Mouse (Mus musculus) urinary bladder, postnatal 36 days (tissue): ENCODE data around the gene 4930412O13Rik.

Experiments
- DNase-seq, 2 experiments: peaks; one replicate each; pipeline ENCODE4 v3.0.0; 2022; ENCODE audit warnings: low spot score in 2 of 2, mixed read lengths in 1 of 2

The 4930412O13Rik gene

DNA sequence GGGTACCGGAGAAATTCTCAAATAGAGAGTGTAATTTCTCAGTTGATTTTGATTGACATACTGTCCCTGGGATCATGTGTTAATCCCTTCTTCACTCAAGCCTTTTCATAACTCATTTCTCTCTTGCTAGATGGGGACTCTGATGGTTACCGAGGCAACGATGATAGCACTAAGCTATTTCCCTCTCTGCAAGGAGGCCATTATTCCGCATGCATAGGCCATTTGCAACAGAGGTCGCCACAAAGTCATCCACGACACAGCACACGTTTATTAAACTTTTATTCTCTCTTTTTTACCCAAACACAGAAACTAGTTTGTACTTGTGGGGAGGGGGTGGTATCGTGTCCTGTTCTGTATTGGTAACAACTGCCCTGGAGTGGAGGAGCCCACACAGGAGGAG is 16.8 kb downstream of the 4930412O13Rik start:
- DNase-seq, result no peak

DNA sequence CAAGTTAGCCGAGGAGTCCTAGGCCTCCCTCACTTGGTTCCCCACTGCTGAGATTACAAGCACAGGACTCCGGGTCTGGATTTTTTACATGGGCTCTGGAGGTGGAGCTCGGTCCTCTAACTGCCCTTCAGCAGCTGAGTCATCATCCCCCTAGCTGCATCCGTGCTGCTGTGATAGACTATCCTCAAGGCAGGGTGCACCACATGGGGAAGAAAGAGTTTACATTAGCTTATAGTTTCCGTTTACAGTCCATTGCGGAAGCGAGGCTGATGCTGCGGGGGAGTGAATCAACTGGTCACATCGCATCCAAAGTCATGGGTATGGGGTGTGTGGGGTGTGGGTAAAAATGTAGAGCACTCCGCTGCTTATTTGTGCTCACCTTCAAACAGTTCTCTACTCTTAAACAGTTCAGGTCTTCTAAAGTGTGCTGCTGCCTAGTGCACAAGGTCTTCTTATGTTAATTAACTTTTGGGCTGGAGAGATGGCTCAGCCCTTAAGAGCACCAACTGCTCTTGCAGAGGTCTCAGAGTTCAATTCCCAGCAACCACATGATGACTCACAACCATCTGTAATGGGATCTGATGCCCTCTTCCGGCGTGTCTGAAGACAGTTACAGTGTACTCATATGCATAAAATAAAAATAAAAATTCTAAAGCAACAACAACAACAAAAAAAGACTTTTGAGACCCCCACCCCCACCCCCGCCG is 23.0 kb downstream of the 4930412O13Rik start:
- DNase-seq, result no peak

DNA sequence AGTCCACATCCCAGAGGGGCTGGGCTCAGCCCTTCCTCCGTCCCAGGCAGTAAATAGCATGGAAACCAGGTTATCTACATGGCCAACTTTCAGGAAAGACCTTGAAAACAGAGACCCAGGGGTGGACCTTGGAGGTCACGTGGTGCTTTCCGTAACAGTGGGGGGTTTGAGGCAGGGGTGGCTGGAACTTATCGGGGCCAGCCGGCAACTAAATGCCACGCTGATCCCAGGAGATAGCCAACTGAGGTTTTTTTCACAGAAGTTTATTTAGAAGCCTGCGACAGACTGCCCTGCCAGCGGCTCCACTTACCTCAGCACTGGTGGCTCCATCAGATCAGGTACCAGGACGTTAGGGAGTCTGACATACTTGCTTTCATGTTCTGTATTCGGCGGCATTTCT is 24.9 kb downstream of the 4930412O13Rik start:
- DNase-seq, result no peak

DNA sequence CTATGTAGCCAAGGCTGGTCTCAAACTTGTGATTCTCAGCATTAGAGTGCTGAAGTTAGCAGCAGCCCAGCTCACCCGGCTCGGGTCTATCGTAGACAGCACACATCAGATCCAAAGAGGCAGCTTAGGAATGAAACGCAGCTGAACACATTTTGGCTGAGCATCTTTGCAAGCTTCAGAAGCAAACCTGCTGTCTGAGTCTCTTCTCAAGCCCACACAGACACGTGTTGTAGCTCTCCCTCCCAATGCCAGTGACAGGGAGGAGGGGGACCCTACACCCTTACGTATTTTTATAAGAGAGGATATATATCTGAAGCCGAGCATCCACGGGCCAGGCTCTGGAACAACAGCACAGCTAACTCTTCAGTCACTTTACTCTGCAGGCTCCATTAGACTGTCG is 36.5 kb downstream of the 4930412O13Rik start:
- DNase-seq, result no peak

DNA sequence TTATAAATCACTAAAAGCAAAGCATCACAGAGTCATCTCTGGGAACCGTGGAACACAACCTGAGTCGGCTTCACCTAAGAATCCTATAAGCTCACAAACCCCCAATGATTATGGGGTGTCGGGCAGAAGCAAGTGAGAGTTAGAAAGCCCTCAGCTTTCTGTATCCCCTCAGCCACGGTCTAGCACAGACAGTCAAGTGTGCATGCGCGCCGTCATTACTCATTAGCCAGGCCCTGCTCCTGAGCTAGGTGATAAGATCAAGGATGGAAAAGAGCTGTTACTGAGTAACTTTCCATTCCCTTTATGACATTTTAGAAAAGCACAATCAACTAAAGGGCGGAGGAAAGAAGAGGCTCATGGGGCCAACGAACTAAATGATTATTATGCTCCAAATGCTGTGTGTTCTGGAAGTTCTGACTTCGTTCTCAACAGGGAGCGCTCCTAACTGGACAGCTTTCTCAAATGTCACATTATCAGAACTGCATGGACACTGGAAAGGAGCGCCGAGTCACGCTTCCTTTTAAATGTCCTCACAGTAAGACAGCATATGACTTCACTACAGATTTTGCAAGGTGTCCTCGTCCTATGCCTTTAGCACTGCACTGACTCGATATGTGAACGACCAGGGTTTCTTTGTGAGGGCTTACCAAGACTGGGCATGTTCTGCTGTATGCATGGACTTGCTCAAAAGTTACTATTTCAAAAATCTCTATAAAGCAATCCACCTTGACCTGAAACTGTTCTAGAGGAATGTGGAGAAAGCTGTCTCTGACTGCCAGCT is 37.8 kb downstream of the 4930412O13Rik start:
- DNase-seq, result peak; percentile 23 to 36

DNA sequence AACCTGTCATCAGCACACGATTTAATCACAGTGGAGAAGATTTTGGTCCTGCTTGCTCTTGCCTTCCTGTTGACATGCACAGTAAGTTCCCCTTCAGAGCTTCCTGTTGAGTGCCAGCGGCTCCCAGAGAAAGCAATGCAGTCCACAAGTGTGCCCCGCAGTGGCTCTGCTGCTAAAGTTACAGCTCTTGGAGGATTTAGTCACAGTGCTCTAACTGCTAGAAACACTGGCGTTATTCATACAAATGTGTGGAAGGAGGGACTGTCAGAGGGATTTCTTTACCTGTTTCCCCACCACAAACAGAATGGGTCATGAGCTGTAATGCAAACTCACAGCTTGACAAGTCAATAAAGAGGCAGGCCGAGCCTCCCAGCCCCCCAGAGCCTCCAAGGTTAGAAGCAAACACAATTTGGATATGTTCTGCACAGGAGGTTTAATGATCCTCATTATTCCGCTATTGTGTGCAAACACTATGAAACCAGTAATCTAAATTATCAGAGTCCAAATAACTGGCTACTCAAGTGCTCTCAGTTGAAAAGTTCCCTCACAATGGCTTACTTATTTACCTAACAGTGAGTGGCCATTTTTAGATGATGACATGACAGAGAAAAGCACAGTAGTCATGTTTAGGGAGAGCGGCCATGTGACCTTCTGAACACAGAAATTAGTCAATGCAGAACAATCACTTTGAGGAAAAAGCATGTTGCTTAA is 45.3 kb downstream of the 4930412O13Rik start:
- no peak for DNase-seq

DNA sequence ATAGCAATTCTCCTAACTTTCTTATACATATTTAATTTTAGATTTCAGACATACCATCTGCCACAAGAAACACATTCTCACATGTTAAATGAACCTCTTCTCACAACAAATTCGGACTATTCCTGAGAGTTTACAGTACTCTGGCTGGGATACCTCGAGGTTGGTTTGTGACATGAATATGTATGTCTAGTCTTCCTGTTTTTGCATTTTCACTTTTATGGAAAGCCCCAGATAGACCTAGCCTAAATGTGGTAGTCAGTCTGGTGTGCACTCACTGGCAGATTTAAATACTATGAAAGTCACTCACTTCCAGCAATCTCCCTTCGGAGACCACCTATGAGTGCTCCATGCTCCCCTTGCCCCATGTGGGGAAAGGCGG is 45.8 kb downstream of the 4930412O13Rik start:
- no peak for DNase-seq
